Mouse (Mus musculus) intestine, embryonic 14.5 days (tissue): Measurements from ENCODE around the gene Pgam1. TPM values are rescaled to one million over a fixed set of nuclear protein-coding genes. Genes with fewer than 3 reads are reported as not detected.
A peak's percentile ranks its signal among the peaks of the same experiment; 100 is the strongest.

Experiments used
- ATAC-seq: fragments of 200-750 bp; cut with Nextera tagmentation; replicated peaks from 2 replicates; pipeline ENCODE4 v1.8.0; 2017; ENCODE audit warnings: low read depth, moderate number of reproducible peaks, moderate TSS enrichment, moderate library complexity; ENCODE audit not compliant: low FRiP score, low TSS enrichment
- DNase-seq: peaks from one replicate; pipeline ENCODE4 v3.0.0-alpha.2; 2018; ENCODE audit warnings: low spot score
- H3K27ac ChIP-seq: fragments of 300-500 bp; sonication (generic); 2 replicates; pipeline ENCODE4 v1.5.1; 2014; ENCODE audit warnings: low read depth, mild to moderate bottlenecking, control low read depth
- H3K27me3 ChIP-seq: fragments of 300-500 bp; sonication (generic); replicated peaks from 2 replicates; pipeline ENCODE4 v1.6.1; 2014; ENCODE audit warnings: low read length, control low read depth; ENCODE audit not compliant: control insufficient read depth, insufficient read depth
- H3K36me3 ChIP-seq: fragments of 300-500 bp; sonication (generic); 2 replicates; pipeline ENCODE4 v1.6.1; 2014; ENCODE audit warnings: low read length, control low read depth; ENCODE audit not compliant: control insufficient read depth, insufficient read depth
- H3K4me1 ChIP-seq: fragments of 300-500 bp; sonication (generic); replicated peaks from 2 replicates; pipeline ENCODE4 v1.6.1; 2014; ENCODE audit warnings: low read length, control low read depth, mixed read lengths; ENCODE audit not compliant: control insufficient read depth, insufficient read depth
- H3K4me2 ChIP-seq: fragments of 300-500 bp; sonication (generic); 2 replicates; pipeline ENCODE4 v1.6.1; 2014; ENCODE audit warnings: low read length
- H3K4me3 ChIP-seq: fragments of 300-500 bp; sonication (generic); 2 replicates; pipeline ENCODE4 v1.5.1; 2014; ENCODE audit warnings: low read depth, low read length, control low read depth, mixed read lengths
- H3K9ac ChIP-seq: fragments of 300-500 bp; sonication (generic); 2 replicates; pipeline ENCODE4 v1.6.1; 2014; ENCODE audit warnings: mild to moderate bottlenecking, low read length
- H3K9me3 ChIP-seq: fragments of 300-500 bp; sonication (generic); 2 replicates; pipeline ENCODE4 v1.6.1; 2016; ENCODE audit warnings: low read length, control low read depth; ENCODE audit not compliant: control insufficient read depth
- WGBS: fragments of 180-500 bp; shearing (Covaris S2); extraction: QIAGEN DNeasy Blood & Tissue Kit; methylation state at CpG from one replicate; pipeline ENCODE4 v1.1.7; 2014; 5-methylcytosine and 5-hydroxymethylcytosine counted together
- polyA plus RNA-seq: library from polyadenylated mRNA; unstranded; fragments of >200 nt; fragmentation: Nextera tagmentation; extraction: Ambion mirVana; gene quantifications from 2 replicates; pipeline ENCODE4 v1.2.1, GENCODE M21; 2014

Pgam1 gene
- polyA plus RNA-seq, 1 experiment from 2014 or later = 819 TPM

DNA sequence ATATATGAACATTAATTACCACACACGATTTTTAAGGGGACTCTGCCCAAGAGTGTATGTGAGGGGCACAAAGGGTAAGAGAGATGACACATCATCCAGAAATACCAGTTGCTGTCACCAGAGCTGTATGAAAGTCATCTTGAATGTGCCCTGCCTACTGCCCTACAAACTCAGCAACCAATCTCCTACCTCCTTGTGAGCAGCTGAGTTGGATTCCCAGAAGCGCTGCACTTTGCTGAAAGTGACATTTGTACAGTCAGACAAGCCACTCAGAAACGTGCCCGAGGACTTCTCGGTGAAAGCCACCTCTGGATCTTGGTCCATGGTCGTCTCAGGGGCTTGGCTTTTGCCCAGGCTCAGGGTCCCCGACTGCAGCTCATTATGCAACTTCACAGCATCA lies 16.8 kb upstream of the Pgam1 start:
- no peaks in the 10 kb centered on the region for H3K27me3 ChIP-seq
- H3K27ac ChIP-seq = no peak overlapping the region
- H3K4me2 ChIP-seq = peak overlapping the region; percentile 79
- H3K36me3 ChIP-seq = peaks cover 9% of the 10 kb centered on the region
- peak overlapping the region; percentile 54 for H3K9ac ChIP-seq
- no peaks in the 10 kb centered on the region for H3K9me3 ChIP-seq
- H3K4me1 ChIP-seq = peaks cover 9% of the 10 kb centered on the region
- ATAC-seq (no peak), DNase-seq (no peak)
- 49% methylated on average over 7 of the region's 7 CpGs for WGBS
- peak overlapping the region; percentile 62 for H3K4me3 ChIP-seq

DNA sequence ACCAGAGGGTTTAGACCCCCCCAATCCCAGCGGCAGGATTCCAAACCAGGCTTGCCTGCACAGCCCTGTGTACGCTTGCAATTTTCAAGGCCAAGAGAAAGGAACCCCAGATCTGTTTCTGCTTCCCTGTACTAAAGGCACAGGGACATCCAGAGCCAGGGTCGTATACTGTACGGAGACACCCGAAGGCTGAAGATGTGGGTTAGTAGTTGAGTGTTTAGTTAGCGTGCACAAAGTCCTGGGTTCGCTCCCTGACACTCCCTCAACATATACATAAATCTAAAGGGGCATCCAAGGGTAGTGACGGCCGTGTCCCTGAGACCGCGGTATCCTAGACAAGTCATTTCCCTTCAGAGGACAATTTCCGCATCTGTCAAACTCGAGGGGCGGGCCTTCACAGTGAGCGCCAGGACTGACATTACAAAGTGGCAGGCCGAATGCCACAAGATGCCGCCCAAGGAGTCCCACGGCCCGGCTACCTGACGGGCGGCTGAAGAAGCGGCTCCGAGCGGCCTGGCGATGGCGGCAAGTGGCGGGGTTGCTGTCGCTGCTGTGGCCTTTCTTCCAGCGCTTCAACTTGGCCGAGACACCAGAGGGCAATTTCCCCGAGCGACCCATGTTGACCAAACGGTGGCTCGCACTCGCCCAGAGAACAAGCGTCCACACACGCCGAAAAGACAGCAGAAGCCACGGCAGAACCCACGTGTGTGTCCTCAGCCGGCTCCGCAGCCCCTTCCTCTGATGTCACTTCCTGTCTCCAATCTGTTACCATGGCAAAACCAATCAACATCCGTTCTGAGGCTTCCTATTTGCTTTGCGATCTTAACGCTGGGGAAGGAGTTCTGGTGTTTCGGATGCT lies 16.0 kb upstream of the Pgam1 start, which contains the start of gene Rrp12:
TSS of gene Rrp12 (minus strand) at position 714 of the 859 bp plus-strand sequence.
- H3K36me3 ChIP-seq = peaks cover 3% of the 10 kb centered on the region; the same call in 1 of the 2 replicates
- H3K4me1 ChIP-seq = peaks cover 9% of the 10 kb centered on the region
- DNase-seq (peak; percentile 81), ATAC-seq (peak; percentile 91)
- no peaks in the 10 kb centered on the region for H3K27me3 ChIP-seq
- H3K4me3 ChIP-seq = peak within 1 kb of the TSS; percentile 62
- H3K9ac ChIP-seq = peak within 1 kb of the TSS; percentile 54
- peak within 1 kb of the TSS; percentile 79 for H3K4me2 ChIP-seq
- H3K9me3 ChIP-seq = no peaks in the 10 kb centered on the region
- WGBS = 1% methylated on average over 46 of the region's 46 CpGs
- H3K27ac ChIP-seq = 0 out of 2 replicates have a peak within 1 kb of the TSS, but pooled peaks have one; percentile 28

DNA sequence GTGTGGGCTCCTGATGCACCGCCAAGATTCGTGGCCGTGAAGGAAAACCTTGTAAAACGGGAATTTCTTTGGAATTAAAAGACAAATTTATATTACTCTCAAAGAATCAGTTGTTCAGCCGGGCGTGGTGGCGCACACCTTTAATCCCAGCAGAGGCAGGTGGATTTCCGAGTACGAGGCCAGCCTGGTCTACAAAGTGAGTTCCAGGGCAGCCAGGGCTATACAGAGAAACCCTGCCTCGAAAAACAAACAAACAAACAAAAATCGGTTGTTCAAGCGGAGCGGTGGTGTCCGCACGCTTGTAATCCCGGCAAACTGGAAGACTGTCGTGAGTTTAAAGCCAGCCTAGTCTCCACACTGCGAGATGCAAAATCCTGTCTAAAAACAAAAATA lies 15.4 kb upstream of the Pgam1 start:
- Histone ChIP-seq H3K4me2 (peak overlapping the region; percentile 79), H3K9me3 (no peaks in the 10 kb centered on the region), H3K36me3 (peaks cover 3% of the 10 kb centered on the region; the same call in 1 of the 2 replicates), H3K27me3 (no peaks in the 10 kb centered on the region), H3K4me3 (peak overlapping the region; percentile 62), H3K9ac (peak overlapping the region; percentile 33; the same call in 1 of the 2 replicates), H3K27ac (no peak overlapping the region), H3K4me1 (peaks cover 9% of the 10 kb centered on the region)
- 0 out of 2 replicates have a peak, but pooled peaks have one; percentile 32 for ATAC-seq
- DNase-seq = no peak
- 16% methylated on average over 18 of the region's 18 CpGs for WGBS

- Histone ChIP-seq H3K4me1 (peaks cover 9% of the 10 kb centered on the region), H3K9ac (no peak overlapping the region), H3K9me3 (no peaks in the 10 kb centered on the region), H3K27me3 (no peaks in the 10 kb centered on the region), H3K27ac (no peak overlapping the region), H3K4me3 (no peak overlapping the region), H3K36me3 (no peaks in the 10 kb centered on the region), H3K4me2 (no peak overlapping the region)
- ATAC-seq = no peak; the same call in 1 of the 2 replicates
- DNase-seq = no peak
- 46% methylated on average over 4 of the region's 4 CpGs for WGBS
Measured at GRCm38 (mm10) chr19:41898860-41899259, 12.9 kb upstream of the Pgam1 start.

GRCm38 (mm10) chr19:41900495-41901090 lies 11.1 kb upstream of the Pgam1 start:
- no peak for ATAC-seq
- Histone ChIP-seq H3K36me3 (no peaks in the 10 kb centered on the region), H3K4me1 (peaks cover under 1% of the 10 kb centered on the region; the same call in 1 of the 2 replicates), H3K4me3 (no peak overlapping the region), H3K4me2 (no peak overlapping the region), H3K27me3 (no peaks in the 10 kb centered on the region), H3K9ac (no peak overlapping the region), H3K9me3 (no peaks in the 10 kb centered on the region), H3K27ac (no peak overlapping the region)
- DNase-seq = no peak
- WGBS = 85% methylated on average over 8 of the region's 8 CpGs

GRCm38 (mm10) chr19:41901696-41902095 lies 10.0 kb upstream of the Pgam1 start:
- WGBS = 35% methylated on average over 2 of the region's 2 CpGs
- ATAC-seq (no peak), DNase-seq (no peak)
- H3K4me3 ChIP-seq = no peak overlapping the region
- H3K9ac ChIP-seq = no peak overlapping the region
- H3K4me1 ChIP-seq = no peaks in the 10 kb centered on the region
- no peaks in the 10 kb centered on the region for H3K9me3 ChIP-seq
- no peaks in the 10 kb centered on the region for H3K27me3 ChIP-seq
- no peak overlapping the region for H3K27ac ChIP-seq
- no peak overlapping the region for H3K4me2 ChIP-seq
- no peaks in the 10 kb centered on the region for H3K36me3 ChIP-seq

GRCm38 (mm10) chr19:41902848-41903593 lies 8.7 kb upstream of the Pgam1 start:
- DNase-seq (no peak), ATAC-seq (no peak)
- no peak overlapping the region for H3K9ac ChIP-seq
- no peak overlapping the region for H3K4me3 ChIP-seq
- no peak overlapping the region for H3K27ac ChIP-seq
- 85% methylated on average over 10 of the region's 10 CpGs for WGBS
- no peak overlapping the region for H3K4me2 ChIP-seq
- peaks cover 6% of the 10 kb centered on the region for H3K4me1 ChIP-seq
- no peaks in the 10 kb centered on the region for H3K27me3 ChIP-seq
- no peaks in the 10 kb centered on the region for H3K36me3 ChIP-seq
- H3K9me3 ChIP-seq = no peaks in the 10 kb centered on the region

DNA sequence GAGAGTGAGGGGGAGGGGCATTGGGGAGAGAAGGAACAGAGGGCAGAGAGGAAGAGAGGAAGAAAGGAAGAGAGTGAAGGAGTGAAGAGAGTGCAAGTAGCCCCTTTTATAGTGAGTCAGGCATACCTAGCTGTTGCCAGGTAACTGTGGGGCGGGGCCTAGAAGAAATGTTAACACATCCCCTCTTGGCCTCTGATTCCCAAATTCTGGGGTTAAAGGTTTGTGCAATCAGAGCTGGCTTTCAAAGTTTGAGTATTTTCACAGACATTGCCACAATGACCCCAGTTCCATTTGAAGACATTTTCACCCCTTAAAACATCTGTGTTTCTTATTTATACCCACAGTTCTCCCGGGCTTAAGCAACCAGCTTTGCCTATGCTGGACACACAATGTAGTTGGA lies 6.5 kb upstream of the Pgam1 start:
- Histone ChIP-seq H3K9ac (no peak overlapping the region), H3K4me3 (no peak overlapping the region), H3K27me3 (no peaks in the 10 kb centered on the region), H3K9me3 (no peaks in the 10 kb centered on the region), H3K4me1 (peaks cover 7% of the 10 kb centered on the region), H3K4me2 (no peak overlapping the region), H3K36me3 (no peaks in the 10 kb centered on the region), H3K27ac (no peak overlapping the region)
- 89% methylated on average over 2 of the region's 2 CpGs for WGBS
- DNase-seq = no peak
- ATAC-seq = no peak
